ENCODE assay signal across 35 mouse cellular contexts in genomic region chr4:86499561-86499960, GRCm38 (mm10). TPM values are rescaled to one million over a fixed set of nuclear protein-coding genes. Genes with fewer than 3 reads are reported as not detected.
"Had no signal": no experiment of that assay in that cellular context is flagged by ENCODE, and none has a peak within 500 bp of the region (broad histone marks: within the 10 kb centered on the region; RNA-seq: fewer than 3 reads in every experiment).

No protein-coding gene starts in this region.

- H3K4me1 ChIP-seq: embryonic facial prominence, embryonic 10.5 days; embryonic facial prominence, embryonic 13.5 days; embryonic facial prominence, embryonic 15.5 days; forebrain, embryonic 10.5 days; forebrain, embryonic 12.5 days; forebrain, embryonic 13.5 days; forebrain, embryonic 15.5 days had no signal

- H3K27ac ChIP-seq: embryonic facial prominence, embryonic 10.5 days; embryonic facial prominence, embryonic 12.5 days; embryonic facial prominence, embryonic 13.5 days; embryonic facial prominence, embryonic 15.5 days; forebrain, embryonic 10.5 days; forebrain, embryonic 12.5 days; forebrain, embryonic 13.5 days; forebrain, embryonic 15.5 days; gastrocnemius, adult 2 months had no signal

- H3K9me3 ChIP-seq: embryonic facial prominence, embryonic 10.5 days; embryonic facial prominence, embryonic 12.5 days; embryonic facial prominence, embryonic 13.5 days; embryonic facial prominence, embryonic 15.5 days; forebrain, embryonic 10.5 days; forebrain, embryonic 12.5 days; forebrain, embryonic 13.5 days; forebrain, embryonic 15.5 days had no signal

- H3K4me3 ChIP-seq: embryonic facial prominence, embryonic 10.5 days; embryonic facial prominence, embryonic 12.5 days; embryonic facial prominence, embryonic 13.5 days; embryonic facial prominence, embryonic 15.5 days; erythroblast, embryonic 14.5 days; forebrain, embryonic 10.5 days; forebrain, embryonic 12.5 days; forebrain, embryonic 13.5 days; forebrain, embryonic 15.5 days; gastrocnemius, adult 2 months; heart, adult 2 months had no signal

- H3K36me3 ChIP-seq: embryonic facial prominence, embryonic 10.5 days; embryonic facial prominence, embryonic 12.5 days; embryonic facial prominence, embryonic 13.5 days; embryonic facial prominence, embryonic 15.5 days; forebrain, embryonic 10.5 days; forebrain, embryonic 12.5 days; forebrain, embryonic 15.5 days had no signal

- H3K27me3 ChIP-seq: embryonic facial prominence, embryonic 12.5 days; embryonic facial prominence, embryonic 13.5 days; embryonic facial prominence, embryonic 15.5 days; forebrain, embryonic 12.5 days; forebrain, embryonic 13.5 days; forebrain, embryonic 15.5 days had no signal

- DNase-seq: cerebellum, adult 2 months; cerebellum, adult 8-10 months; cerebellum, adult 9-10 months; cerebellum, adult 9-11 months; cerebellum, postnatal 10 days; cerebellum, postnatal 14 days; cerebellum, postnatal 25 days; cerebellum, postnatal 36 days; embryo, embryonic 11 days; forebrain, postnatal 0 days; gastrocnemius, adult 2 months; gastrocnemius, postnatal 10 days; gastrocnemius, postnatal 14 days; gastrocnemius, postnatal 25 days; gastrocnemius, postnatal 36 days; heart, adult 18-20 months; heart, adult 2 months had no signal

RNA-seq across cellular contexts. Expression of gene Saxo1, which starts 58.6 kb away (rescaled TPM):
- total RNA-seq: common myeloid progenitor, adult 5-6 weeks; forebrain, postnatal 0 days; gastrocnemius, adult 18-20 months; gastrocnemius, adult 2 months; gastrocnemius, adult 8-10 months; gastrocnemius, postnatal 10 days; gastrocnemius, postnatal 25 days; gastrocnemius, postnatal 36 days; granulocyte monocyte progenitor cell, adult 5-6 weeks; heart, adult 18-20 months; heart, adult 2 months; heart, adult 8-10 months had no signal
- polyA plus RNA-seq: cerebellum, adult 2 months; embryonic facial prominence, embryonic 10.5 days; embryonic facial prominence, embryonic 11.5 days; embryonic facial prominence, embryonic 12.5 days; embryonic facial prominence, embryonic 15.5 days; erythroblast, embryonic 14.5 days; forebrain, embryonic 10.5 days; forebrain, embryonic 11.5 days; forebrain, embryonic 12.5 days; forebrain, embryonic 13.5 days; forebrain, embryonic 14.5 days; forebrain, embryonic 15.5 days; forebrain, embryonic 16.5 days; forebrain, postnatal 0 days had no signal
